Mouse (Mus musculus): ENCODE measurements around the gene Ednrb. TPM values are rescaled to one million over a fixed set of nuclear protein-coding genes. Genes with fewer than 3 reads are reported as not detected.

Gene Ednrb
- total RNA-seq (2021) = 10 to 100 TPM; 28.8 to 36.8 TPM
- long read RNA-seq, experiment 1, full-length matches to known transcripts = 18 of 21 reads
- long read RNA-seq, experiment 1, partial matches to known transcripts = 0 of 21 reads
- long read RNA-seq, experiment 1, other reads (novel, unspliced or antisense) = 3 of 21 reads
- long read RNA-seq, experiment 2, full-length matches to known transcripts = 12 of 21 reads
- long read RNA-seq, experiment 2, partial matches to known transcripts = 0 of 21 reads
- long read RNA-seq, experiment 2, other reads (novel, unspliced or antisense) = 9 of 21 reads

- DNase-seq (ENCODE audit: low spot score in 2 of 2) = peak; percentile 25 to 27
Measured at GRCm38 (mm10) chr14:103844011-103844549, at the start of gene Ednrb. Ednrb (minus strand) TSS chr14:103844402.

- no peak for DNase-seq (ENCODE audit: low spot score in 2 of 2)
Measured at GRCm38 (mm10) chr14:103892411-103892938, 48.3 kb upstream of the Ednrb start.

- DNase-seq (ENCODE audit: low spot score in 2 of 2) = no peak
Measured at GRCm38 (mm10) chr14:103890761-103891160, 46.6 kb upstream of the Ednrb start.

- DNase-seq (ENCODE audit: low spot score in 2 of 2) = no peak
Measured at GRCm38 (mm10) chr14:103884892-103885575, 40.8 kb upstream of the Ednrb start.

GRCm38 (mm10) chr14:103882943-103883342, 38.7 kb upstream of the Ednrb start:
- DNase-seq (ENCODE audit: low spot score in 2 of 2) = no peak

- no peak for DNase-seq (ENCODE audit: low spot score in 2 of 2)
Measured at GRCm38 (mm10) chr14:103877117-103877516, 32.9 kb upstream of the Ednrb start.

- DNase-seq (ENCODE audit: low spot score in 2 of 2) = no peak
Measured at GRCm38 (mm10) chr14:103876598-103876997, 32.4 kb upstream of the Ednrb start.

- DNase-seq (ENCODE audit: low spot score in 2 of 2) = no peak
Measured at GRCm38 (mm10) chr14:103866636-103867035, 22.4 kb upstream of the Ednrb start.

GRCm38 (mm10) chr14:103865226-103865625, 21.0 kb upstream of the Ednrb start:
- DNase-seq (ENCODE audit: low spot score in 2 of 2) = no peak

- no peak for DNase-seq (ENCODE audit: low spot score in 2 of 2)
Measured at GRCm38 (mm10) chr14:103850071-103850845, 6.1 kb upstream of the Ednrb start.

GRCm38 (mm10) chr14:103845716-103846115, 1.5 kb upstream of the Ednrb start:
- no peak for DNase-seq (ENCODE audit: low spot score in 2 of 2)

- no peak for DNase-seq (ENCODE audit: low spot score in 2 of 2)
Measured at GRCm38 (mm10) chr14:103844944-103845343, 742 bp upstream of the Ednrb start.

- DNase-seq (ENCODE audit: low spot score in 2 of 2) = peak; percentile 32 to 33
Measured at GRCm38 (mm10) chr14:103843371-103844001, 716 bp downstream of the Ednrb start.

- peak in 1 of 2 experiments; percentile 25 for DNase-seq (ENCODE audit: low spot score in 2 of 2)
Measured at GRCm38 (mm10) chr14:103842896-103843295, 1.3 kb downstream of the Ednrb start.

GRCm38 (mm10) chr14:103840436-103840835, 3.8 kb downstream of the Ednrb start:
- no peak for DNase-seq (ENCODE audit: low spot score in 2 of 2)

- no peak for DNase-seq (ENCODE audit: low spot score in 2 of 2)
Measured at GRCm38 (mm10) chr14:103838887-103839286, 5.3 kb downstream of the Ednrb start.

- no peak for DNase-seq (ENCODE audit: low spot score in 2 of 2)
Measured at GRCm38 (mm10) chr14:103834589-103834988, 9.6 kb downstream of the Ednrb start.

- DNase-seq (ENCODE audit: low spot score in 2 of 2) = no peak
Measured at GRCm38 (mm10) chr14:103834147-103834546, 10.1 kb downstream of the Ednrb start.

GRCm38 (mm10) chr14:103832472-103832871, 11.7 kb downstream of the Ednrb start:
- DNase-seq (ENCODE audit: low spot score in 2 of 2) = no peak

- DNase-seq (ENCODE audit: low spot score in 2 of 2) = no peak
Measured at GRCm38 (mm10) chr14:103831007-103831406, 13.2 kb downstream of the Ednrb start.

- no peak for DNase-seq (ENCODE audit: low spot score in 2 of 2)
Measured at GRCm38 (mm10) chr14:103826343-103826742, 17.9 kb downstream of the Ednrb start.
